Mouse (Mus musculus) gastrocnemius, adult 8-10 months (tissue): ENCODE measurements around the gene Tcea2. TPM values are rescaled to one million over a fixed set of nuclear protein-coding genes. Genes with fewer than 3 reads are reported as not detected.
A peak's percentile ranks its signal among the peaks of the same experiment; 100 is the strongest.

Source experiments
- DNase-seq, 2 experiments: peaks; one replicate each; pipeline ENCODE4 v3.0.0; 2022; ENCODE audit warnings: low spot score in 2 of 2
- total RNA-seq, 4 experiments: library from RNA; stranded (reverse); gene quantifications; 2 replicates each; pipeline ENCODE4 v1.2.4; 2022

Tcea2 gene
- total RNA-seq, 4 experiments from 2014 or later = 6.7 to 8.4 (median 7.3) TPM

- DNase-seq = no peak
These were observed 5.2 kb upstream of the Tcea2 start for GRCm38 (mm10) chr2:181674934-181675333.

- peak in 1 of 2 experiments; percentile 48 for DNase-seq
These were observed 4.7 kb upstream of the Tcea2 start for GRCm38 (mm10) chr2:181675454-181675853.

GRCm38 (mm10) chr2:181676424-181676823, 3.7 kb upstream of the Tcea2 start:
- DNase-seq = no peak

- DNase-seq = peak in 1 of 2 experiments; percentile 12
These were observed 2.9 kb upstream of the Tcea2 start for GRCm38 (mm10) chr2:181677096-181677754.

GRCm38 (mm10) chr2:181677755-181678098, 2.4 kb upstream of the Tcea2 start:
- no peak for DNase-seq

GRCm38 (mm10) chr2:181678780-181679179, 1.3 kb upstream of the Tcea2 start:
- peak; percentile 60 to 71 for DNase-seq

GRCm38 (mm10) chr2:181680716-181681117, 607 bp downstream of the Tcea2 start:
- no peak for DNase-seq

GRCm38 (mm10) chr2:181681978-181682377, 1.9 kb downstream of the Tcea2 start:
- DNase-seq = no peak

- DNase-seq = no peak
These were observed 3.3 kb downstream of the Tcea2 start for GRCm38 (mm10) chr2:181683381-181683780.

GRCm38 (mm10) chr2:181684713-181685112, 4.6 kb downstream of the Tcea2 start:
- no peak for DNase-seq

GRCm38 (mm10) chr2:181685686-181686085, 5.6 kb downstream of the Tcea2 start:
- no peak for DNase-seq

- no peak for DNase-seq
These were observed 7.5 kb downstream of the Tcea2 start for GRCm38 (mm10) chr2:181687586-181687985.

GRCm38 (mm10) chr2:181689466-181690160, 9.5 kb downstream of the Tcea2 start:
- no peak for DNase-seq

GRCm38 (mm10) chr2:181691083-181691482, 11.0 kb downstream of the Tcea2 start:
- DNase-seq = no peak

GRCm38 (mm10) chr2:181691571-181691970, 11.5 kb downstream of the Tcea2 start:
- no peak for DNase-seq

GRCm38 (mm10) chr2:181692304-181692703, 12.2 kb downstream of the Tcea2 start:
- DNase-seq = no peak

GRCm38 (mm10) chr2:181693339-181694280, 13.5 kb downstream of the Tcea2 start, which contains the start of gene Rgs19:
Gene Rgs19 (minus strand): TSS chr2:181693977.
- peak; percentile 58 to 71 for DNase-seq

GRCm38 (mm10) chr2:181694581-181694980, 14.5 kb downstream of the Tcea2 start:
- DNase-seq = no peak

GRCm38 (mm10) chr2:181695776-181696175, 15.7 kb downstream of the Tcea2 start:
- DNase-seq = no peak

GRCm38 (mm10) chr2:181696801-181697420, 16.8 kb downstream of the Tcea2 start:
- DNase-seq = no peak

- DNase-seq = no peak
These were observed 18.1 kb downstream of the Tcea2 start, which contains the start of gene Lkaaear1 for GRCm38 (mm10) chr2:181698241-181698640. Gene Lkaaear1 (minus strand): TSS chr2:181698442.
